Mouse (Mus musculus) heart, adult 2 months (tissue): ENCODE data around the gene Maml2.

Experiments
- CTCF ChIP-seq: fragments of 200-600 bp; IDR thresholded peaks from 2 replicates; pipeline ENCODE4 v1.8.1; 2022; ENCODE audit warnings: antibody characterized with exemption, mild to moderate bottlenecking, moderate library complexity
- EP300 ChIP-seq: fragments of 200-500 bp; IDR thresholded peaks from 2 replicates; pipeline ENCODE4 v1.6.1; 2011; ENCODE audit warnings: low read depth, low read length, control low read depth; ENCODE audit not compliant: insufficient read depth
- POLR2A ChIP-seq: fragments of 200-500 bp; IDR thresholded peaks from 2 replicates; pipeline ENCODE4 v1.6.1; 2011; ENCODE audit warnings: mild to moderate bottlenecking, low read depth, low read length, control low read depth; ENCODE audit not compliant: insufficient read depth

- no peak for TF ChIP-seq POLR2A
- TF ChIP-seq CTCF, result no peak
- TF ChIP-seq EP300, result no peak
Observed at GRCm38 (mm10) chr9:13323074-13323473, 25.3 kb downstream of the Maml2 start.
